Mouse (Mus musculus): ENCODE data around the gene Csrp1. TPM values are rescaled to one million over a fixed set of nuclear protein-coding genes. Genes with fewer than 3 reads are reported as not detected.

Gene Csrp1
- polyA plus RNA-seq, 1 experiment from 2014 or later = 207 TPM

DNA sequence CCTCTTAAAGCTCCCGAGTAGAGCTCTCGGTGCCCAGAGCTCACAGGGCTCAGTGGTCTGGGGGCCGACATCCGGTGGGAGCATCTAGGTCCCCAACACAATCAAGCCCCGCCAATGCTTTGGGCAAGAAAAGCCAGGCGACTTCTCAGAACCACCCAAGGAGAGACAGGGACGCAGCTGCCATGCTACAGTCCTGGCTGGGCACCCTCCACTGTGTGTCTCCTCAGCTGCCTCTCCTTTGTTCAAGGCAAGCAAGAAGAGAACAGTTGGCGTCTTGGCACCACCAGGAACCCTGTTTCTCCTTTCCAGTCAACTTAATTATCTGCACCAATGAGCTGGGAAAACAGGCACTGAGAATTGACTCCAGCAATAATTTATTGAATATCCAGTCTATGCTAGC lies 38.7 kb upstream of the Csrp1 start:
- ATAC-seq (ENCODE audit: extremely low read depth, insufficient number of reproducible peaks, low FRiP score, low TSS enrichment) = no peak
- no peak overlapping the region for H3K27ac ChIP-seq (replicated peaks)
- 80% methylated on average over 8 of the region's 8 CpGs for WGBS

DNA sequence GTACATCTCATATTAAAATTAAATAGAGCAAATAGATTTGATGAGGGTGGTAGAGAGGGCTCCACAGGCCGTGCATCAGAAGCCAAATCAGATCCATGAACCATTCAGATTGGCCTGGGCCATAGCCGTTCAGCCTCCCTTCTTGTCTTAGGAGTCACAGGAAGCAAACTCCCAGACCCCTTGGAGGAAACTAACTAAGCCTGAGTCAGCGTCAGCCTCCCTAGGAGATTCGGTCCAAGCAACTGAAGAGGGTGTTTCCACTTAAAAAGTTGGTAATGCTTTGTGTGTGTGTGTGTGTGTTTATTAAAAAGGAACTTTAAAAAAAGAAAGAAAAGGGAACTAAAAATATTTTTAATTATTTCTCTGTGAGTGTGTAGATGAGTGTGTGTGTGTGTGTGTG lies 35.0 kb upstream of the Csrp1 start:
- H3K36me3 ChIP-seq = peaks cover 6% of the 10 kb centered on the region
- no peak overlapping the region for H3K4me3 ChIP-seq
- H3K27me3 ChIP-seq (replicated peaks) = no peaks in the 10 kb centered on the region
- no peak for ATAC-seq (ENCODE audit: extremely low read depth, insufficient number of reproducible peaks, low FRiP score, low TSS enrichment)
- H3K9me3 ChIP-seq = no peaks in the 10 kb centered on the region
- peak overlapping the region; percentile 89 for H3K4me2 ChIP-seq
- peak overlapping the region; percentile 47; the same call in 1 of the 2 replicates for H3K9ac ChIP-seq
- H3K4me1 ChIP-seq = peaks cover 41% of the 10 kb centered on the region
- H3K27ac ChIP-seq (replicated peaks) = peak overlapping the region; percentile 53; the same call in 1 of the 2 replicates
- WGBS = 46% methylated on average over 4 of the region's 4 CpGs

More for the DNA sequence above, 38.7 kb upstream of the Csrp1 start:
- Histone ChIP-seq H3K4me2 (no peak overlapping the region), H3K4me1 (peaks cover 31% of the 10 kb centered on the region), H3K9ac (no peak overlapping the region), H3K4me3 (no peak overlapping the region), H3K27me3 (replicated peaks) (no peaks in the 10 kb centered on the region), H3K9me3 (no peaks in the 10 kb centered on the region), H3K36me3 (peaks cover 6% of the 10 kb centered on the region)

DNA sequence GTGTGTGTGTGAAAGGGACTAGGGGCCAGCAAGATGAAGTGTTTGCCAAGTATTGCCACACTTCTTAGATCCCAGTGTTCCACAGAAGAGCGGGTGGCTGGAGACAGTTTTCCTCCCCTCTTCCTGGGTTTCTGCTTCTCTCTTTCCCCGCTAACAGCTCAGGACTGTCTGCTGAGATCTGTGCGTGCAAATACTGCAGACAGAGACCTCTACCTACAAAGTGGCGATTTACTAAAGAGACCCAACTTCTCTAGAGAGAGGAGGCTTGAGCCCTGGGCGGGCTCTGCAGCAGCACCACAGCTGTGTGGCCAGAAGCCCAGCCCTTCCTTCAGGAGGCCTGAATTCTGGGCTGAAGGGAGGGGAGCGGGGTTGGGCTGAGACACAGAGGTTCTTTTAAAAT lies 34.5 kb upstream of the Csrp1 start:
- Histone ChIP-seq H3K4me2 (peak overlapping the region; percentile 89), H3K27me3 (replicated peaks) (no peaks in the 10 kb centered on the region), H3K9me3 (no peaks in the 10 kb centered on the region), H3K36me3 (peaks cover 6% of the 10 kb centered on the region), H3K4me1 (peaks cover 45% of the 10 kb centered on the region), H3K27ac (replicated peaks) (peak overlapping the region; percentile 53), H3K4me3 (peak overlapping the region; percentile 91), H3K9ac (peak overlapping the region; percentile 47)
- ATAC-seq (ENCODE audit: extremely low read depth, insufficient number of reproducible peaks, low FRiP score, low TSS enrichment) = no peak
- 53% methylated on average over 6 of the region's 6 CpGs for WGBS

DNA sequence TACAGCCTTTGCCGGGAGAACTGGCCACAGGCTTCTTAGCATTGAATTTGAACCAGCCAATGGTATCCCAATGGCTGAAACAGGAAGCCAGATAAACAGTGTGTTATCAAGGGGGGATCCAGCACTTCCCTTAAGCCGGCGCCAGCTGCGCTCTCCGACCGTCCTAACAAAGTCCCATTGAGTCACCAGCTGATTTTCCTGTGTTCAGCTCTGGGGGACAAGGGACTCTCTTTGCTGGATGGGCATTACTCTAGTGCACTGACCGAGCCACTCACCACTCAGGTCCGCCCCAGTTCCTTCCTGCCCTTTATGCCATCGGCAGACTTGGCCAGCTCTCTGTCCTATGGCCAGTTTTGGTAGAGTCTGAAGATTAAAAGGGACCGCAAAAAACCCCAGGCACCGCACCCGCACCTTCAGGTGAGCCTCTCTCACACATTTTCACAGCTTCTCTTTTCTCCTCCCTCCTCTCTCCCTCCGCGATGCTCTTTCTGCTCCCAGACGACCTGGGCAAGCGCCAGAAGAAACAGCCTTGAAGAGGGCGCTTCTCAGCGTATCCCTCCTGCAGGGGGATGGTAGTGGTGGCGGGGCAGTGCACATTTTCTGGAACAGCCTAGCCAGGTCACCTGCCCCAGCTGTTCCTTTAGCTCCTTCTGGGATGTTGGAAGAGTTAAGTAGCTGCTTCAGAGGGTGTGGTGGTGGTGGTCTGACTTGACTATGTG lies 32.9 kb upstream of the Csrp1 start:
- under 1% methylated on average over 19 of the region's 19 CpGs for WGBS
- Histone ChIP-seq H3K9me3 (no peaks in the 10 kb centered on the region), H3K27ac (replicated peaks) (peak overlapping the region; percentile 95), H3K27me3 (replicated peaks) (no peaks in the 10 kb centered on the region), H3K36me3 (peaks cover 6% of the 10 kb centered on the region), H3K4me1 (peaks cover 62% of the 10 kb centered on the region), H3K4me2 (peak overlapping the region; percentile 89), H3K9ac (peak overlapping the region; percentile 97), H3K4me3 (peak overlapping the region; percentile 91)
- ATAC-seq (ENCODE audit: extremely low read depth, insufficient number of reproducible peaks, low FRiP score, low TSS enrichment) = peak; percentile 32; the same call in 1 of the 2 replicates

DNA sequence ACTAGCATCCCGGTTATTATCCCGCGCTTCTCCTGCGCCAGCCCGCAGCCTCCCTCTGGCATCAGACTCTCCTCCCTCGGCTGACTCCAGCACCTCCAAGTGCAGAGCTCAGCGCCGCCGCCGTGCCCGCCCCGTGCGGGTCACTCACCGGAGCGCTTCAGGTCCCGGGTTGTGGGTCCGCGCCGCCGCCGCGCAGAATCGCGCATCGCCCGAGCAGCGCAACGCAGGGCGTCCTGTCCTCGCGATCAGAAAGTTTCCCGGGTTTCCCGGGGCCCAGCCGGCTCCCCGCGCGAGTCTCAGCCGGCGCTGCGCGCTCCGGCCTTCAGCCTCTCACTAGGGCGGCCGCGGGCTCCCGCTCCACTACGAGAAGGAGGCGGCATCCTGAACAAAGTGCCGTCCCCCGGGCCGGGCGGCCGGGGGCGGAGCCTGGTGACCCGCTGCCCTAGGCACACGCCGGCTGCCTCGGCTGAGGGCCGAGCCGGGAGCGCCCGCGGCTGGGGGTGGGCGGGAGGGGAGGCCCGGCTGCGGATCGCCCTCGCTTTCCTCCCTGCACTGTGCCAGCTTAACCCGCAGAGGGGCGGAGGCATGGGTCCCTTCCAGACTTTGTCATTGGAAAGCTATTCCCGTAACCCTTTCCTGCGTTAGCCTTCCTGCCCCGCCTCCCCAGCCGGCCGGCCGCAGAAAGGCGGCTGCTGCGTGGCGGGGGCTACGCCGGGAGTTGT lies 31.9 kb upstream of the Csrp1 start:
- H3K4me2 ChIP-seq = peak overlapping the region; percentile 89
- peak overlapping the region; percentile 97 for H3K9ac ChIP-seq
- no peaks in the 10 kb centered on the region for H3K9me3 ChIP-seq
- peaks cover 6% of the 10 kb centered on the region for H3K36me3 ChIP-seq
- peak overlapping the region; percentile 91 for H3K4me3 ChIP-seq
- H3K27me3 ChIP-seq (replicated peaks) = no peaks in the 10 kb centered on the region
- under 1% methylated on average over 69 of the region's 81 CpGs for WGBS
- peaks cover 65% of the 10 kb centered on the region for H3K4me1 ChIP-seq
- H3K27ac ChIP-seq (replicated peaks) = peak overlapping the region; percentile 95
- ATAC-seq (ENCODE audit: extremely low read depth, insufficient number of reproducible peaks, low FRiP score, low TSS enrichment) = peak; percentile 72

DNA sequence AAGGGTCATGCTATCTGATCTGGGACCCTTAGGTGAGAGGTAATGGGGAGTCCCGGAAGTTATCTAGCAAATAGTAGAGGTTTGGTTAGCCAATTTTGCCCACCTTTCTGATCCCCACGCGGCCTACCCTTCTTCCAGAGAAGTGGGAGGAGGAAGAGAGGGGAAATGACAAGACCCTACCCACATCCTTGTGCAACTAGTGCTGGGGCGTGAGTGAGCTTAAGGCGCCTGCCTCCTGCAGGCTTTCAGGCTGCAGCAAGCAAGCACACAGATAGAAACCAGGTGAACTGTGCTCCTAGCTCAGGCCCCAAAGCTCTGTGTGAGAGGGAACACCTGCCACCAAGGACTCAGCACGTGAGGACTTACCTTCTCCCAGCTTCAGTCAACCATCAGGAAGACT lies 31.2 kb upstream of the Csrp1 start:
- H3K4me1 ChIP-seq = peaks cover 65% of the 10 kb centered on the region
- ATAC-seq (ENCODE audit: extremely low read depth, insufficient number of reproducible peaks, low FRiP score, low TSS enrichment) = no peak
- peak overlapping the region; percentile 97 for H3K9ac ChIP-seq
- peak overlapping the region; percentile 89 for H3K4me2 ChIP-seq
- peaks cover 2% of the 10 kb centered on the region for H3K36me3 ChIP-seq
- peak overlapping the region; percentile 95 for H3K27ac ChIP-seq (replicated peaks)
- 14% methylated on average over 6 of the region's 6 CpGs for WGBS
- peak overlapping the region; percentile 91 for H3K4me3 ChIP-seq
- H3K9me3 ChIP-seq = no peaks in the 10 kb centered on the region
- H3K27me3 ChIP-seq (replicated peaks) = no peaks in the 10 kb centered on the region

DNA sequence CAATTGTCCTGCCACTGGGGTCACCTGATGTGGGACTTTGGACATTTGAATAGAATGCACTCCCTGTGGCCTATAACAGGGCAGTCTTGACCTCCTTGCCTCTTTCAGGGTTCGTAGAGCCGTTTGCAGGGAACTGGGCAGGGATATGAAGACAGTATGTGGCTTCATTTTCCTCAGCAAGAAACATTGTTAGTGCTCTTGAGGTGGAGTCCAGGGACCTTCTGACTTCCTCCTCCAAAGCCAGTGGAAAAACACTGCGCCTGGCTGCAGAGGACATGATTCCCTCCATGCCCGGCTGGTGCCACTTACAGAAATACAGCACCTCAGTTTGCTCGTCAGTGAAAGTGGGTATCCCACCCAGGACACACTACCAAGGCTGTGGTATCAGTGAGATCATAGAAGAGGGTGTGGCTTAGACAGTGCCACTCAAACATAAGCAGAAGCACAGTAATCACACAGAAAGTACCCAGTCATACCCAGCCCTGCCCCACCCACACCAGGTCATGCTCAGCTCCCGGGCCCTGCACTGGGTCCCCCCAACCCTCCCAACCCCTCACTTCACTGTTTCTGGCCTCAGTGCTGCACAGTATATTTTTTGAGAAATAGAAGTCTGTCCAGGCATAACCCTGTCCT lies 29.0 kb upstream of the Csrp1 start:
- Histone ChIP-seq H3K4me1 (peaks cover 49% of the 10 kb centered on the region), H3K27me3 (replicated peaks) (no peaks in the 10 kb centered on the region), H3K9ac (peak overlapping the region; percentile 69; the same call in 1 of the 2 replicates), H3K4me3 (no peak overlapping the region), H3K27ac (replicated peaks) (peak overlapping the region; percentile 36), H3K36me3 (no peaks in the 10 kb centered on the region), H3K9me3 (no peaks in the 10 kb centered on the region), H3K4me2 (no peak overlapping the region)
- WGBS = 65% methylated on average over 6 of the region's 6 CpGs
- no peak for ATAC-seq (ENCODE audit: extremely low read depth, insufficient number of reproducible peaks, low FRiP score, low TSS enrichment)

DNA sequence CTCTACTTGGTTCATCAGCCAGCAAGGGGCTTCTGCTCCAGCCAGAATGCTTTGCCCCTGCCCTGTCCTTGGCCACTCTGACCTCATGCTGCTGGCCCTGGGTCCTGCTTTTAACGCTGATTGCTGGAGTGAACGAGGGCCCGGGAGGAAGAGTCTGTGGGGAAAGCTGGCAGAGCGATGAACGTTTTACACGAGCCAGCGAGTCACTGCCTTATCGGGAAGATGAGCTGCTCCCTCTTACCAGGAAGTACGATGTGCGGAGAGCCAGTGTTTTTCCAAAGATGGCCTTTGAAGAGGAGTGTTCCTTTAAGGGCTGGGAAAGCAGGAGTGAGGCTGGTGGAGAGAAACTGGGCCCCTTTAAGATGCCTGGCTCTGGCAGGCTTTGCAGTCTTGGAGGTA lies 28.4 kb upstream of the Csrp1 start:
- peak overlapping the region; percentile 69 for H3K9ac ChIP-seq
- no peak for ATAC-seq (ENCODE audit: extremely low read depth, insufficient number of reproducible peaks, low FRiP score, low TSS enrichment)
- H3K27me3 ChIP-seq (replicated peaks) = no peaks in the 10 kb centered on the region
- no peak overlapping the region for H3K4me3 ChIP-seq
- WGBS = 3% methylated on average over 10 of the region's 10 CpGs
- H3K4me1 ChIP-seq = peaks cover 43% of the 10 kb centered on the region
- no peaks in the 10 kb centered on the region for H3K9me3 ChIP-seq
- peak overlapping the region; percentile 41 for H3K4me2 ChIP-seq
- peak overlapping the region; percentile 36 for H3K27ac ChIP-seq (replicated peaks)
- H3K36me3 ChIP-seq = no peaks in the 10 kb centered on the region

DNA sequence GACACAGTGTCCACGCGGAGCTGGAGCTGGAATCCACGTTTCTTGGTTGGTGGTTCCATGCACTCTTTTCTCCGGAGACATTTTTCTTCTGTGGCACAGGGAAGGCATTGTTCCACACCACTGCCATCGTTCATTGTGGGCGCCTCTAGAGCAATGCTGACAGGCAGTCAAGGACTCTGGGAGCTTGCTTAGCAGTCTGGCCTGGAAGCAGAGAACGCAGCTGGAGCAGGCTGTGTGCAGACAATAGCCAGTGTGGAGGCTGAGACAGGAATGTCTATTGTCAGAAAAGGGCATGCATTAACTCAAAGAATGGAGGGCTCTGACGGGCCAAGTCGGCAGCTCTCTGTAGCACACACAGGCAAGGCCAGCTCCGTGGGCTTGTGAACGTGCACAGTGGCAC lies 25.7 kb upstream of the Csrp1 start:
- WGBS = 63% methylated on average over 11 of the region's 11 CpGs
- H3K4me3 ChIP-seq = no peak overlapping the region
- H3K9me3 ChIP-seq = peaks cover 3% of the 10 kb centered on the region; the same call in 1 of the 2 replicates
- no peaks in the 10 kb centered on the region for H3K27me3 ChIP-seq (replicated peaks)
- no peak overlapping the region for H3K4me2 ChIP-seq
- no peak overlapping the region for H3K9ac ChIP-seq
- ATAC-seq (ENCODE audit: extremely low read depth, insufficient number of reproducible peaks, low FRiP score, low TSS enrichment) = no peak
- H3K36me3 ChIP-seq = no peaks in the 10 kb centered on the region
- H3K4me1 ChIP-seq = peaks cover 51% of the 10 kb centered on the region
- no peak overlapping the region for H3K27ac ChIP-seq (replicated peaks)

DNA sequence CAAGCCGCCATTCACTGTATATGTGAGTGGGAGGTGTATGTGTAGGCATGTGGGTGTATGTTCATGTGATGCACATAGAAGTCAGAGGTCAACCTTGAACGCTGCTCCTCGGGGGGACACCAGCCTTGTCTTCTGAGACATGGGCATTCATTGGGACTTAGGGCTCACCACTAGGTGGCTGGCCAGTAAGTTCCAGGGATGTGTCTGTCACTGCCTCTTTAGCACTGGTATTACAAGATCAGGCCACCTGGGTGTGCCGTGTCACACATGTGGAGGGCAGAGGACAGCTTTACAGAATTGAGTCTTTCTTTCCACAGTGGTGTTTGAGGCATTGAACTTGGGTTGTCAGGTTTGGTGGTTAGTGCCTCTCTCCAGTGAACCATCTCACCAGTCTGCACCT lies 22.4 kb upstream of the Csrp1 start:
- Histone ChIP-seq H3K4me2 (no peak overlapping the region), H3K9me3 (peaks cover 3% of the 10 kb centered on the region; the same call in 1 of the 2 replicates), H3K4me3 (no peak overlapping the region), H3K27me3 (replicated peaks) (no peaks in the 10 kb centered on the region), H3K9ac (no peak overlapping the region), H3K27ac (replicated peaks) (no peak overlapping the region), H3K4me1 (peaks cover 32% of the 10 kb centered on the region), H3K36me3 (no peaks in the 10 kb centered on the region)
- 70% methylated on average over 4 of the region's 4 CpGs for WGBS
- no peak for ATAC-seq (ENCODE audit: extremely low read depth, insufficient number of reproducible peaks, low FRiP score, low TSS enrichment)

DNA sequence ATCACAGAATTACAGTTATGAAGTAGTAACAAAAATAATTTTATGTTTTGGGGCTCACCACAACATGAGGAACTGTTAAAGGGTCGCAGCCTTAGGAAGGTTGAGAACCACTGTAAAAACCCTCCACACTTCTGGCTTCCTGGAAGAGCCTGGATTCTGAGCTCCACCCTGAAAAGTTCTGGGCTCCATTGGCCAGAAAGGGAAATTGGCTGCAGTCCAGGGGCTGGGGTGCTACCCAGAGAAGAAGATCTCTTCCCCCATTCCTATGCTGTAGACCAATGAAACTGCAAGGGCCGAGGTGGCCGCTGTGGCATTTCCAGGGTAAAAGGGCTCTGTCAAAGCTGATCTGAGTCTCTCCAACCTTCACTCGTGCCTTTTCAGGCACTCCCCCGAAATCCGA lies 21.8 kb upstream of the Csrp1 start:
- Histone ChIP-seq H3K9ac (0 out of 2 replicates have a peak overlapping the region, but pooled peaks have one; percentile 40), H3K4me2 (peak overlapping the region; percentile 77; the same call in 1 of the 2 replicates), H3K36me3 (no peaks in the 10 kb centered on the region), H3K9me3 (peaks cover 3% of the 10 kb centered on the region; the same call in 1 of the 2 replicates), H3K4me3 (peak overlapping the region; percentile 48; the same call in 1 of the 2 replicates), H3K4me1 (peaks cover 32% of the 10 kb centered on the region), H3K27me3 (replicated peaks) (no peaks in the 10 kb centered on the region), H3K27ac (replicated peaks) (no peak overlapping the region)
- WGBS = 29% methylated on average over 6 of the region's 6 CpGs
- ATAC-seq (ENCODE audit: extremely low read depth, insufficient number of reproducible peaks, low FRiP score, low TSS enrichment) = no peak
